Mouse (Mus musculus): ENCODE results near the gene Zfp964. TPM values are rescaled to one million over a fixed set of nuclear protein-coding genes. Genes with fewer than 3 reads are reported as not detected.
A peak's percentile ranks its signal among the peaks of the same experiment; 100 is the strongest.
"Not testable (repeated sequence)": the region's sequence is repeated elsewhere in the genome, so short reads cannot be mapped to it uniquely, and the experiment has no call there.

Gene Zfp964
- under 1 TPM; 0.23 to 0.52 (median 0.25) TPM for polyA plus RNA-seq (2017; shearing (Covaris generic))

DNA sequence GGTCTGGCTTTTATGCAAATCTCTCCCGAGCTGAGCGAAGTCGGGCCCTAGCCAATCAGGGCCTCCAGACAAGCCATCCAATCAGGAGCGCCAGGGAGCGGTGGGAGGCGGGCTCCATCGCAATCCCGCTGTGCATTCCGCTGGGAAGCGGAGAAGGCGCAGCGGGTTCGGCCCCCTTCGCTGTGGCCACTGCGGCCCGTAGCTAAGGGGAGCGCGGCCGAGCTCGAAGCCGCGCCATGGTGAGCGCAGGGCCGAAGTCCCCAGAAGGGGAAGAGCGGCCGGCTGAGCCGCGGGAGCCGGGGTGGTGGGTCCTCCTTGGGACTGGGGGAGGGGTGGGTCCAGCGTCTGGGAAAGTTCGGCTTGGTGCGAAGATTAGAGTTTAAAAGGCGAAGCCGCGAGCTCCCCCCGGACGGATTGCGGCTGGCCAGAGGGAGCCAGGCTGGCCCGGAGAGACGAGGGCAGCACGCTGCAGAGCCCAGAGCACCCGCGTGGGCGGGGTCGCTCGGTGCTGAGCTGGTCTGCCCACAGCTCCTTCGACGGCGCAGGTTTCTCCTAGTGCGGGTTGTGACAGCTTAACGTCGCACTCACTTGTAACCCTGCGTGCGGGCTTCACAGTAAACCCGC lies at the start of gene Zfp964:
TSS of gene Zfp964 (plus strand) at position 122 of the 624 bp plus-strand sequence.
- peak; percentile 99 for ATAC-seq

GRCm38 (mm10) chr8:69614687-69615086 lies 39.6 kb upstream of the Zfp964 start:
- no peak for ATAC-seq

DNA sequence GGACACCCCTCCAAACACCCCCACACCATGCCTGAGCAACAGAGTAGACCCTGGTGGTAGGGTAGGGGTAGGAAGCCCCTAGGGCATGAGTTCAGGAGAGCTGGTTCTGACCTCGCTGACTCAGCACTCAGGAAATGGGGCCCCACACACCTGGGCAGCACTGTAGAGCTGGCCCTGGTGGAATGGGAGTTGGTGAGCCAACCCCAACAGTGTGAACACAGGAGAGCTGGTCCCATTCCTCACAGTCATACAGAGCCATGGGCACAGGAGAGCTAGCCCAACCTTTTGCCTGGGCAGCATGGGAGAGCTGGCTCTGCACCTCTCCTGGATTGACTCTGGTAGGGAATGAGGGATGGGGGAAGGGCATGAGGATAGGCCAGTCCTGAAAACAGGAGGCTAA lies 36.2 kb upstream of the Zfp964 start:
- ATAC-seq = no peak

DNA sequence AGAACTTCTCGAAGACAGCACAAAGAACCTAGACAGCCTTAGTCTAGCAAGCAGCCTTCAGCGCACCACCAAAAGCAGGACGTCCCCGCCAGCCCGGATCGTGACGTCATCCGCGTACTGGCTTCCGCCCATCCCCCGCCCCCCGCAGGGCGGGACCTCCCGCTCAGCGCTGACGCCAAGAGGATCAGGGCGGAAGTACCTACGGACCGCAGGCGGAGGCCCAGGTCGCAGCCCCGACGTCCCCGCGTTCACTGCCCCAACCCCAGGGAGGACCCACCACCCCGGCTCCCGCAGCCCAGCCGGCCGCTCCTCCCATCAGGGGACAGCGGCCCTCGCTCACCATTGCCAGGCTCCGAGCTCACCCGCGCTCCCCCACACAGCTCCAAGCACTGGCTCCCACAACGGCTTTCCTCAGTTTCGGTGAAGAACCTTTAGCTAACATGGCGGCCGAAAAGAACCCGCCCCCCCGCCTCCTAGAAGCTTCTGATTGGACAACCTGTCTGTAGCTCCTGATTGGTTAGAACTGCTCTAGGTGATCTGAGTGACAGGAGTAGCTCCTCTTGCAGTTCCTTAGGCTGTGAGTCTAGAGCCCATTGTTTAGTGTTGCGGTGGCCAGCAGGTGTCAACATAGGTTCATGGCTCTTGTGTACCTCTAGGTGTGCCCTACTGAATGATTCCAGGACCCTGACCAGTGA lies 29.0 kb upstream of the Zfp964 start, which contains the start of gene Zfp868:
TSS of gene Zfp868 (minus strand) at position 454 of the 695 bp plus-strand sequence.
- ATAC-seq = peak; percentile 96

- no peak for ATAC-seq
These were observed 396 bp upstream of the Zfp964 start for GRCm38 (mm10) chr8:69653808-69654357.

- no peak for ATAC-seq
These were observed 7.0 kb downstream of the Zfp964 start for GRCm38 (mm10) chr8:69661294-69661693.

DNA sequence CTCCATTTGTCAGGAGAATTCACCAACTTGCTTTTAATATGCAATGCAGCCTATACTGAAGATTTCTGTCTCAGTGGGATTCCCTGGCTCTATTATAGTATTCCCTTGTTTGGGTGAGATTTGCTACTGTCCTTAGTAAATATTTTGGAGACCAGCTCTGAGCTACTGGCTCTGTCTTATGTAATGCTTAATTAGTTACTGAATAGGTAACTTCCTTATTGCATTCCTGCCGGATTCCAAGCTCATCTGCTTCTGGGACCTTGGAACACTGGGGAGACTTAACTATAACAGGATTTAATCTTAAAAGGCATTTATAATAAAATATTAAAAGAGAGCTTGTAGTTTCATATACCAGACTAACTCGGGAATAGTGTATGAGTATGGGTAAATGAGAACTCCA lies 10.8 kb downstream of the Zfp964 start:
- ATAC-seq = not testable (repeated sequence)

GRCm38 (mm10) chr8:69701810-69702209 lies 47.5 kb downstream of the Zfp964 start:
- no peak for ATAC-seq

- not testable (repeated sequence) for ATAC-seq
These were observed 56.3 kb downstream of the Zfp964 start, which contains the start of gene Zfp869 for GRCm38 (mm10) chr8:69710624-69711023. Gene Zfp869 (minus strand): TSS chr8:69710724.

GRCm38 (mm10) chr8:69713516-69713915 lies 59.2 kb downstream of the Zfp964 start:
- ATAC-seq = no peak

DNA sequence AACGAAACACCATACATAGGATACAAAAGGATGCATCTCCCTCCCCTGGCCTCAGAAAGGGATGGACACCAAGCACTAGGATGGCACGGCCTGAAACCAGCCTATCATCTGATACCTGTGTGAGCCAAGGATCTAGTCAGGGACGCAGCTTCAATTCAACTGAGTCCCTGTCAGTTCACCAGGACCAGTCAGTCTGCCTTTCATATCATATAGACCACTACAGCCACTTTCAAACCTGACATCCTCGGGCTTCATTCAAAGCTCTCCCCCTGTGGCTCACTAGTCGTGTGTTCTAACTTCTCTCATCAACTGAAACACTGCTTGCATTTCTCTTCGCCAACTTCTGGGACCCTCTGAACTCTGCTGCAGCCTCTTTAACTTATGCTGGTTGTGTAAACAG lies 61.1 kb downstream of the Zfp964 start:
- no peak for ATAC-seq

Other genes with a start within 250 kb of the Zfp964 start
- not detected for gene Gm9495, start 200.9 kb upstream of the Zfp964 start, polyA plus RNA-seq (2017; shearing (Covaris generic))
- gene Gm7697, start 131.5 kb upstream of the Zfp964 start, polyA plus RNA-seq (2017; shearing (Covaris generic)) = not detected
- gene Zfp868, start 28.9 kb upstream of the Zfp964 start, polyA plus RNA-seq (2017; shearing (Covaris generic)) = 10 to 100 TPM; 32.3 to 43.1 (median 39.1) TPM
- gene Zfp869, start 56.2 kb downstream of the Zfp964 start, polyA plus RNA-seq (2017; shearing (Covaris generic)) = 10 to 100 TPM; 36.0 to 57.8 (median 52.2) TPM
- gene Zfp963, start 95.5 kb downstream of the Zfp964 start, polyA plus RNA-seq (2017; shearing (Covaris generic)) = 1 to 10 TPM; 3.8 to 8.4 (median 7.1) TPM
- 1 to 10 TPM in 2 of 3 experiments, under 1 TPM in 1; 0.96 to 2.6 (median 1.4) TPM for gene Gm20422, start 120.4 kb downstream of the Zfp964 start, polyA plus RNA-seq (2017; shearing (Covaris generic))
- 10 to 100 TPM; 19.0 to 20.5 (median 20.0) TPM for gene Atp13a1, start 136.7 kb downstream of the Zfp964 start, polyA plus RNA-seq (2017; shearing (Covaris generic))
- 10 to 100 TPM; 14.0 to 22.5 (median 16.0) TPM for gene Zfp866, start 136.7 kb downstream of the Zfp964 start, polyA plus RNA-seq (2017; shearing (Covaris generic))
- gene Gmip, start 154.2 kb downstream of the Zfp964 start, polyA plus RNA-seq (2017; shearing (Covaris generic)) = 100 to 1,000 TPM in 1 of 3 experiments, 10 to 100 TPM in 2; 53.2 to 105 (median 79.3) TPM
- gene Lpar2, start 167.9 kb downstream of the Zfp964 start, polyA plus RNA-seq (2017; shearing (Covaris generic)) = under 1 TPM; 0.18 to 0.77 (median 0.51) TPM
- gene Pbx4, start 178.0 kb downstream of the Zfp964 start, polyA plus RNA-seq (2017; shearing (Covaris generic)) = 10 to 100 TPM in 2 of 3 experiments, 1 to 10 TPM in 1; 7.5 to 20.8 (median 18.4) TPM
- not detected for gene Cilp2, start 233.2 kb downstream of the Zfp964 start, polyA plus RNA-seq (2017; shearing (Covaris generic))
- gene Tssk6, start 247.7 kb downstream of the Zfp964 start, polyA plus RNA-seq (2017; shearing (Covaris generic)) = 1 to 10 TPM in 1 of 3 experiments, under 1 TPM in 1, not detected in 1; 0.35 to 1.2 TPM
- gene Ndufa13, start 248.1 kb downstream of the Zfp964 start, polyA plus RNA-seq (2017; shearing (Covaris generic)) = 100 to 1,000 TPM; 194 to 284 (median 245) TPM
- 1 to 10 TPM in 1 of 3 experiments, under 1 TPM in 1, not detected in 1; 0.56 to 1.1 TPM for gene Yjefn3, start 248.2 kb downstream of the Zfp964 start, polyA plus RNA-seq (2017; shearing (Covaris generic))

Data from inflammation-experienced regulatory T-cells, adult 6 months (primary cell).